Mouse (Mus musculus): ENCODE data around the gene Reln.

Gene Reln

DNA sequence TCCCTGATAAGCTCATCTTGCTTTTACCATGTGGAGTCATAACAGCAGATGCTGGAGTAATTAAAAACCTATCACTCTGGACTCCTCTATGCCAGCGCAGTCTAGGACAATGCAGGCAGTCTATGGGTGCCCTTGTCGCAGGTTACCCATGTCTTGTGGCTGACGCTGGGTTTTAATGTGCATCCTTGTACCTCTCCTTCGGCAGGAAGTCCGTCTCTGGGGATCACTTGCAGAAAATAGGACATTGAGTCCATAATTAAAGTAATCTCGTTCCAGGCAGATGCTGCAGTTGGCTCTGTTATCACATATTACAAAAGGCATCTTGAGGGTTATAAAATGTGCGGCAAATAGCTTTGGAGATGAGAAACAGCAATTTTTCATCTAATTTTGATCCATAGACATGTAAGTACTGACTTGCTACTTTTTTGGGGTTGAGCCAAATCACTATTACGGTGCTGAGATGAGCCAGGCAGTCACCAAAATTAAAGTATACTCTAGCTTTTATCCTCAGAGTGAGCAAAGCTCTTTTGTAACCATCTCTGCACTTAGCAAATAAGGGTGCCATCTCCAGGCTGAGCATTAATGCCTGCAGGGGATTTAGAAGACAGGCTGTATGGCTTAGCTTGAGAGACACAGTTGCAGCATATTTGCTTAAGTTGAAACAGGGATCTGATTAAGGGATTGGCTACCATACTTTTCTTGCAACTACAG lies 136.0 kb downstream of the Reln start:
- no peak for DNase-seq

DNA sequence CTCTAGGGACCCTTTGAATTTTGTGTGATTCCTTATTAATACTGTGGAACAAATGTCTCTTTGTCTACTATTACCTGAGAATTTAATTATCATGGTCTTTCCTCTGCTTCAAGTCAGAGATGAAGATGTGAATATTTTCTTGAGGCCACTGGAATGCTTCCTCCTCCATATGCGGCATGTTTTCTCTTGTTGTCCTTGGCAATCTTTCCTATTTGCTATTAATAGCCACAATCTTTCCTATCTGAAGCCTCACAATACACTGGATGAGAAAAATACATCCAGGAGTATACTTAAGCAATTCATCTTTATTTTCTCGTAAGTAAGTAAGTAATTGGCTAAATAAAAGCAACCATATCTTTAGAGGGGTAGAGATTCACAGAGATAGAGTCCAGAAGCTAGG lies 146.6 kb downstream of the Reln start:
- DNase-seq = no peak

DNA sequence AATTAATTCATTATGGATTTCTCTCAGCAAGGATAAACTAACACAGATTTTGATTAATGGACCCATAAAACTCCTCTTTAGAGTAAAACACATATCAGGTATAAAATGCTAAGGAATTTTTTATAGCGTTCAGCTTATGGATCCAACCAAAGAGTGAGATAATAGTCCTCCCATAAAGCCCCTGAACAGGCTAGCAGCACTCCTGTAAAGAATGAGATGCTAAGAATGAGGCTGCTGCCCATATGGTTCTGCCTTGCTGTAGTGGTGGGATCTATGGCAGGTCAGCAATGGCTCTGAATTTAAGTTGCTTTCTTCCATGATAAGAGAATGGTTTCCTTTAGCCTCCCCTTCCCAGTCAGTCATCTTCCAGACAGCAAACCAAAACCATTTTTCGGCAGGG lies 147.6 kb downstream of the Reln start:
- DNase-seq = no peak

DNA sequence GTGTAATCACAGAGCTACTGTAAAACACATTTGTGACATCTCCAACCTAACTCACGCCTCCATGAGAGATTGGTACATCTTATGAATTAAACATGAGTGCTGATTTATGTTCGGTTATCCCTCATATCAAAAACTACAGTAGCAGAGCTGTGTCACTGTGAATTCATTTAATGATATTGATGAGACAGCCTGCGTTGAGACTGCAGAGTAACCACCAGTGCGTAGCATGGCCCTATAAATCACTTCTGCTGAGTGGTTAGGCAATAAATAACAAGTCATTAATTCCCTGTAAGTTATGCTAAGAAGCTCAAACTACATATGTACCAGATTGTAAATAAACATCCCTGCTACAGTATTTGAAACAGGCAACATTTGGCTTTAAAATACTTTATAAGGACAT lies 148.0 kb downstream of the Reln start:
- no peak for DNase-seq

DNA sequence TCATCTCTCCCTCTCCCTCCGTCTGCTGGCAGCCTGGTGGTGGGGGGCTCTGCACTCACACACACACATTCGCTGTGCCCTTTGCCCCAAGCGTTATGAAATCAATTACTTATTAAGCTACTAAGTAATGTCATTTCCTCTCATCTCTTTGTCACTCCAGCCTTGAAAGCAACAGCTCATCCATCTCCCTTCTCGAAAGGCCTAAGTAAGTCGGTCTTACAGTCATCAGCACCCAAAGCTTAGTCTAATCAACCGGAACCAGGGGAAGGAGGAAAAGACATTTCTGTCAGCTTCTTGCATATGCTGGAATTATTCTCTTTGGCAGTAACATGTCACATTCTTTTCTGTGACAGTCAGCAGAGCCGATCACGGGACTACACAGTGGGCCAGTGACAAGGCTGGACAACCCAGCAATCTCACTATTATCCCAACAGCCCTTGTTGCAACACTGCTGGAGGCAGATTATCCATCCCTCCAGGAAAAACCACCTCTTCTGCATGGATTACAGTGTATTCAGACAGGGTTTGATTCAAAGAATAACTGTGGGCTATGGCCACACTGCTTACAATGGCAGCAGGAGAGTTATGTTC lies 149.1 kb downstream of the Reln start:
- no peak for DNase-seq

DNA sequence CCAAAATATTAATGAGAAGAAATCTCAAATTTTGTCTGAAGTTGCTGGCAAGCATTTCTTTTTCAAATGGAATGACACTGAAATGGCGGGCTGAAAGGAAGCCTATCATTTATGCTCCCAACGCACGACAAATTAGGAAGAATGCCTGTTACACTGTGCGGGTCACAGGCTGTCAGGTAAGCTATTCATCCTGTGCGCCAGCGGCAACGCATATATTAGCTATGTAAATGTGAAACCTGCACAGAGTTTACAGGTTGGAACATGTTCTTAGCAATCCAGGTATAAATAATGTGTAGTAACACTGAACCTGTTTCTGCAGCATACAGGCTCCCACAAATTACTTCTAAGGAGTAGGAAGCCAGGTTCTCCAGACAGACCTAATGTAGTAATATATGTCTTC lies 152.7 kb downstream of the Reln start:
- DNase-seq = no peak

DNA sequence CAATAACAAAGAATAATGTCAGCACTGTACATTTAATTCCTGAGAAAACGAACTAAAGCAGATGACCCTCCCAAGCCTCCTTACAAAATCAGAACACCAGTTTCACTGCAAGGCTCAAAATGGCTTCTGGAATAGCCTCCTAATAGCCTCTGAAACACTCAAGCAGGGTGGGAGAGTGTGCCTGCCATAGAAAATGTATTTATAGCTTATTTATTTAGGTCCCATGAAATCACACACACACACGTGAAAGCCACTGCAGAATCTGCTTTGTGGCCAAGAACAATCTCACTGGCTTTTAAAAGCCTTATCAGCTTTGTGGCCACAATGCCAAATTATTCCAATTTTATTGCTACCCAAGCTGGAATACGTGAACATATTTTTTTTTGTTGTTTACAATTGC lies 154.2 kb downstream of the Reln start:
- no peak for DNase-seq

DNA sequence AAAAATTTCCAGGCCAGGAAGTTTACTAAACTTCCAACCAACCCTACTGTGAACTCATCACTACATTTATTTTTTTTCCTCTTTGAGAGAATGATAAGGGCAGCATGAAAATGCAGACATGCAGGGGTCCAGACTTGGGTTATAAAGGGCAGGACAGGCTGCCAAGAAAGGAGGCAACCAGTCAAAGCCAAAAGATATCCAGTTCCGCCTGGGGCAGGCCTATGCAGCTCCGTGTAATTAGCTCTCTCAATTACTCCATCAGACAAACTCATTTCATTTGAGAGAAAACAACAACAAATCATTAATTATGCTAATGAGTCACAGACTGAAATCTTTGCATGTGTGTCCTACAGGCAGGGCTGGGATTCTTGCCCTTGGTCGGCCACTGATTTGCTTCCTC lies 156.9 kb downstream of the Reln start:
- DNase-seq = no peak

DNA sequence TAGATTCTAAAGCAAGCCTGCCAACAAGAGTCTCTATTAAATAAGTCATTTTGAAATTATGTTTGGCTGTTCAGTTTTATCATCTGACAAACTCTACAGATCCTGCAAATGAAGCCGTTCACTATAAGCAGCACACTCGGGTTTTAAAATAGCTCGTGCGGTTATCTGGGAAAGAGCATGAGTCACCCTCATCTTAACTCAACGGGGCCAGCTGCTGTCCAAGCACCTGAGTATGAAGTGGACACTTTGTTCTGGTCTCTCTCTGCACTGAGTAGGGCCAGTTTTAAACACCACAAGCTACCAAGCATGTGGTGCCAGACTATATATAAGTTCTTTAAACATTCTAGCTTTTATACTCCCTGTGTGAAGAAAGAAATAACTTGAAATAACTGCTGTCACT lies 168.0 kb downstream of the Reln start:
- no peak for DNase-seq

DNA sequence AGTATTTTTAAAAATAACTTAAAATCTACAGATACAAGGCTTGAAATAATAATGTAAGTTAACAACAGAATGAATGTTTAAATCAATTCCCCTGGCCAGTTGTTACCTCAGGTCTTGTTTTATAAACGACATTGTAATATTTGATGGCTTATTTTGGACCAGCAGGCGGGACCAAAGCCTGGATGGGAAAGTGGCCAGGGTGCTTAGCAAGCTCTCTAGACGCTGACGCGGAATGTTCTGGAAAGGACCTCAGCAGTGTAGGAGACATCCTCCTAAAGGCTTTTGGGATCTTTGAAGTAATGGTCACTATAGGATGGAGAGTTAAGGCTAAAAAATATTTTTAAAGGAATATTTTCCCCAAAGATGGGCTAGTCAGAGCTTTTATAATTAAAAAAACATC lies 173.2 kb downstream of the Reln start:
- DNase-seq = no peak

DNA sequence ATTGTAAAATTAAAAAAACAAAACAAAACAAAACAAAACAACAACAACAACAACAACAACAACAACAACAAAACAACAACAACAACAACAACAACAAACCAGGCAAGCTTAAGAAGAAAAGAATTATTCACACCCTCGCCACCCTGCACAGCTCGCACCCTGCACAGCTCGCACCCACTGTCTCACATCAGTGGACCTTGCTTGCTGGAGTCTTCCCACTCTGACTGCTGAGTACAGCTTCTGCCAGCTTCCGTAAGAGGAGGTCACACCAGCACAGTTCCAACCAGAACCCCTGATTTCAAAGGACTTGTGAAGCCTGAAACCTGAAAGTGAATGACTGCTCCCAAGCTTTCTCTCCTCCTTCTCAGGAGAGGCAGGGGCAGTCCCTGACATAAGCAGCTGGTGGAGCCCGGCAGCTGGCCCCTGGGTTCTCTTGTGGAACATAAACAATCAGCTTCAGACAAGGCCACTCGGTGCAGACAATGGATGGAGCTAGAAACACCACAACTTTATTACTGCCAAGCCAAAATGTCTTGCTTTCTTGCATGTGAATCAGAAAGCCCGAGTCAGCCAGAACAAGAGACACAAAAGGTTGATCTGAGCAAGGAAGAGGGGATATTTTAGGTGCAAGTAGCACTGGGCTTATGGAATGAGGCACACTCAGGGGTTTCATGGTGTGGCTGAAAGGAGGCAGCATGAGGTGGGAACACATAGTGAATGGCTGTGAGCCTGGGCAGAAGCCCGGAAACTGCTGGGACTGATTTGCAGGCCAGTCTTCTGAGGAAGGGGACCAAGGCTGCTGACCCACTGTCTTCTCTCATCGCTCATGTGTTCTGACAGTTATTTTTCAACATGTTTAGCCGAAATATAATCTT lies 180.2 kb downstream of the Reln start:
- no peak for DNase-seq

DNA sequence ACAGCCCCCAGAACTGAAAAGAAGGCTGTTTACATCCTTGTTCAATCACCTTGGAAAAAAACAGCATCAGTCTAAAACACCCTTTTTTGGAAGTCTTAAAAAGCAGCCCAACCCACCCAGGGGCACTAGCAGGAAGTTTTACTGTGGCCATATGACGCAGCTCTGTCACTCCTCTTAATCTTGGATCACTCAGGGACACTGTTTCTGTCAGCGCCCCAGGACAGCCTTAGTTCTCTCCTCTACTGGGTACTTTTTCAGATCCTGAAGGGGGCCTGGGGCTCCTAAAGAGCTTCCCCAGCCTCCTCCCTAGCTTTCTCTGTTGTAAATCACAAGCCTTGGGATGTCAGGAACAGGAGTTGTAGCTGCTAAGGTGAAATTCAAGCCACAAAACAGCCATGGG lies 183.6 kb downstream of the Reln start:
- DNase-seq = no peak

DNA sequence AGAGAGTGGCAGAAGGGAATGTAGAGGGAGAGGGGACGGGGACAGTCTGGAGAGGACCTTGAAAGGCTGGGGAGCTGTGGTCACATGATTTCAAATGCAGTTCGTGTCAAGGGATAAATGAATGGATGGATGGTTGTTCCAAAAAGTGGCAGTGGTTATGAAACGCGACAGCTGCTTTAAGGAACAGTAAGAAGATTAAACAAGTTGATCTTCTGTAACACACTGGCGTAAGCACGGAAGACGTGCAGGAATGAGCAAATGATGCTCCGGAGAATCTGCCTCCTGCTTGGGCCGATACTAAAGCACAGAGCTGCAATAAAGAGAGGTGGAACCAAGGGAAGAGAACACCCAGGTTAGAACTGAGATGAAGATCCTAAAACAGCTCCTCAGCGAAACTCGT lies 185.7 kb downstream of the Reln start:
- no peak for DNase-seq

DNA sequence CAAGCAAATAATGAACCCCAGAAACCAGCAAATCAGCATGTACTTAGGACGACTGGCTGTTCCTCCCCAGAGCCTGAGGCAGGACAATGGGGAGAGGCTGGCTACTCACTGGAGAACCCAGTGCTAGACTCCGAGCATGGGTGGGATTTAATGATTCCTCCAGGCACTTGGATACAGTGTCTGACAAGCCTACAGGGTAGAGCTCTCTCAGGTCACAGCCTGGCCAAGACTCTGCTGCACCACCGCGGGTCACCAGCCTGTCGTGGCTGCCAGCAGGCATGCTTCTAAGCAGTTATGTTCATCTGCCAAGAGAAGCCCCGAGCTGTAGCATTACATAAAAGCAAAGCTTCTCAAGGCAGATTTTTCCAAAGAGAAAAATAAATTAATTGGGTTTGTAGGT lies 190.9 kb downstream of the Reln start:
- DNase-seq = no peak

DNA sequence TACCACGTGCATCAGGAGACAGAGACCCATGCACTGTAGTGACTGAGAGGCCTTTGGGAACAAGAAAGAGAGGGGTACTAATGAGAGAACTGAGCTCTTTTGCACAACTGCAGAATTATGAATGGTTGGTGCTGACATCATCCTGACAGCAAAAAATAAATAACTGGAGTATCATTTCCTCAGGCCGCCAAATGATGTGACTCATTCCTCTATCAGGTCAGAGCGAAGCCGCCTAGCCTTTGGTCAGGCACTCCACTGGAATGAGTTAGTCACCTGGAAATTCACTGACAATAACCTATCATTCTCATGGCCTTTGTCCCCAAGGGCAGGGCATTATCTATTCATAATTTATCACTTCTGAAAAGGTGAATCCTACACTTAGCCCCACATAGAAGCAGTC lies 202.7 kb downstream of the Reln start:
- no peak for DNase-seq

DNA sequence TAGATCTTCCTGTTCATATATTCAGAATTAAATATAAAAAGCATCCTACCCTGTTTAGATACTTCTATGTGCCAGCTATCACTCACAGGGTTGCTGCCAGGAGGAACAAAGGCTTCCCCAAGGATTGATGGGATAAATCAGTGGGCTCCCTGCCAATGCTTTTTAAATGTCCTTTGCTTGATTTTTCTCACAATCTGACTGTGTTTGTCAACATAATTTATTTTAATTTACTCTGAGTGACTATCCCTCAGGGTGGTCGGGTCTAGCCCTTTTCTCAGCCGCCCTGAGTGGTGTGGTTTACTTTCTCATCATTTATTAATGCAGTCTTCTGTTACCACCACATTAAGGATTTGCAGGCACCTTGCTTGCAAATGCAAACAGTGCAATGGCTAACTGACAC lies 205.5 kb downstream of the Reln start:
- no peak for DNase-seq

DNA sequence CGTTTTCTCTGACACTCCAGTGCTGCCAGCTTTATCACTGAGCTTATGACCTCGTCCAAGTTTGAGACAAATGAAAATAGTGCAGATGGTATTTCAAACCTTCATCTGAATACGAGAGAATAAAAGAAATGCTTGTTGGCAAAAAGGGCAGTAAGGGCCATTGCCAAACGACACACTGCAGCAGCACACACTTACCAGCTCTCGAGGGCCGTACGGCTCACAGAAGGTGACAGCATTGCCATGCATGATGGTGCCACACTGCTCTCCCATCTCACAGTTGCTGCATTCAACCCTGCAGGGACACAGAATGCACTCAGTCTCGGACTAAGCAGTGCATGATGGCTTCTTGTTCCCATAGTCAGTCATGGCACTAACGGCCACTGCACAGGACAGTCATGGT lies 210.1 kb downstream of the Reln start:
- DNase-seq = no peak

DNA sequence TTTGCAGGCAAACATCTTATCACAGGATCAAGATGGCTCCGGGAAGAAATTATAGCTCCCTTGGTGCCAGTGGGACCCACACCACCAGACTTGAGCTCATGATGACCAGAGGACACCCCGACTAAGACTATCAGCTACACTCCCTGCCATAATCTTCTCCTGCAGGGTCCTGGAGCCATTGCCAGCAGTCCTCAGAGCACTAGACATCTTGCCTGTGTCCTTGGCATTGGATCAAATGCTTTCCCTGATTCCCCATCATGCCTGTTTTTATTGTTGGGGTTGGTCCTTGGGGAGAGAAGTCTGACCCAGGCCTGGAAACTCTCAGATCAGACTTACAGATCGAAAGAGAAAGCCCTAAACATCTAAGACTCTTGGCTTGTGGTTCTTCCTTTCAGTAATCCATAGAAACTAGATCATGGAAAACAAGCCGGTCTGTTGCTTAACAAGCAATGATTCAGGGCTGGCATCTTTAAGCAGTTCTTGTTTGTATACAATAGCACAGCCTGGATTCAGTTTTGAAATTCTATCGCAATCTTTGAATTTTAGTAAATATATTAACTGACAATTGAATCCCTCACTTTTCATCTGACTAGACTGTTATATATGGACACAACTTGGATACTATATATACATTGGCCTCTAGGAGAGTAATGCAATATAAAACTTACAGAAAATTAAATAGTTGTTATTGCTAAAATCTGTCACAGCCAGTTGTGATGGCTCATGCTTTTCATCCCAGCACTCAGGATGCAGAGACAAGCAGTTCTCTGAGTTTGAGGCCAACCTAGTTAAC lies 212.6 kb downstream of the Reln start:
- no peak for DNase-seq

DNA sequence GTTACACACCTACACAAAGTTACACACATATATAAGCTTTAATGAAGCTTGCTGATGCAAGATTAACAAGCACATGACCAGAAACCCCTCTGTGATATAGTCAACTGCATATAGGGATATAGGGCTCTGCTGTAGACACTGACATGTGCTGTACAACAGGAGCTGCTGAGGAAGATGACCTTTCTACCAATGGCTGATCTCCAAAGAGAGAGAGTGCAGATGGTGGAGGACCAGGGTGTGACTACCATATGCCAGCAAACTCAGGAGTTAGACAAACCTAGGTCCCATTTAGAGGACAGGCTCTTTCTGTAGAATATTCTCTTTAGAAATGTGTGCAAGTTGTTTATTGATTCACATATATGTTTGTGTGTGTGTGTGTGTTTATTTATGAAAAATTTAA lies 216.9 kb downstream of the Reln start:
- no peak for DNase-seq

DNA sequence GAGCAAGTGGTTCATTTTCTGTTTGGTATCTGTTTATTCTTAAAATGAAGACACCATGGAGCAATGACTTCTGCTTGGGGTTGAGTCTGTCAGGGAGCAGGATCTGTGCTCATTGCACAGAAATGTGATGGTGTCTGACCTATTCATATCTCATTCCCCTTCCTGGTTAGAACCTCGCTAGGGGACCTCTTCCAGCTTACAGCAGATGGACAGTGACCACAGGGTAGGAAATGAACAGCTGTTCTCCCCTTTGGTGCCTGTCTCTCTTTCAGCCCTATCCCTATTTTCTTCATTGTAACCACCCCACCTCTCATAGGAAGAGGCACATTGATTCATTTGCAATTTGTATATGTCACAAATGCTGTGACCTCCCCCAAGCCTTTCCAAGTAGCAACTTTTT lies 225.2 kb downstream of the Reln start:
- DNase-seq = no peak

DNA sequence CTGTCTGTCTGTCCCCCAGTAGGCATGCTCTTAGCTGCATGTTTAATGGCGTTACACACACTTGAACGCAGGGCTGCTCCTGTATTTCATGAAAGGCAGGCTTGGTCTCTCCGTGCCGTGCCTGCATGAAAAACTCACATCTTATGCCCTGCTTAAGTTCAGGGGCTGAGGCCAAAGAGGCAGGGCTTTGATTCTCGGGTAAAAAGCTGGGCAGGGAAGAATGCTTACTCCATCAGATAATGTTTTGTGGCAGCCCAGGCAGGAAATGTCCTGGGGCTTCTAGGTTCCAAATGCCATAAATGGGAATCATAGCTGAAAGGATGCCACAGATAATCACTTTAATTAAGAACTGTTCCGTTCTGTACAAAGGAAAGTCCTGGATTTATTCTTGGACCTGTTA lies 226.0 kb downstream of the Reln start:
- DNase-seq = no peak

DNA sequence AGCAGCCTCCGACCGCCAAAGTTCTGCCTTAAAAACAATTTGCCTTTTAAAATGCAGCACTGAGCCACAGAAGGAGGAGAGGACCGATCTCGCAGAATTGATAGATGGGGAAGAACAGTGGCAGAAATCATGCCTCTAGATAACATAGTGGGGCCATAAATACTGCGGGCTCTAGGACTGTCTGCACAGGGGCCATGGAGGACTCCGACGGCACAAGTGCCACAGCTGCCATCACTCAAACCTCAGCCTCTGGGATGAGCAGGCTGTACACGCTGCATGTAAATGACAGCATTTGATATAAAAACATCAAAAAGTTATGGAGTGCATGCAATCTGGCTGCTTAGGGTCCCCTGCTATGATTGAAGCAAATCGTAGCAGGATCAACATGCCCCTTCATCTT lies 227.6 kb downstream of the Reln start:
- no peak for DNase-seq

DNA sequence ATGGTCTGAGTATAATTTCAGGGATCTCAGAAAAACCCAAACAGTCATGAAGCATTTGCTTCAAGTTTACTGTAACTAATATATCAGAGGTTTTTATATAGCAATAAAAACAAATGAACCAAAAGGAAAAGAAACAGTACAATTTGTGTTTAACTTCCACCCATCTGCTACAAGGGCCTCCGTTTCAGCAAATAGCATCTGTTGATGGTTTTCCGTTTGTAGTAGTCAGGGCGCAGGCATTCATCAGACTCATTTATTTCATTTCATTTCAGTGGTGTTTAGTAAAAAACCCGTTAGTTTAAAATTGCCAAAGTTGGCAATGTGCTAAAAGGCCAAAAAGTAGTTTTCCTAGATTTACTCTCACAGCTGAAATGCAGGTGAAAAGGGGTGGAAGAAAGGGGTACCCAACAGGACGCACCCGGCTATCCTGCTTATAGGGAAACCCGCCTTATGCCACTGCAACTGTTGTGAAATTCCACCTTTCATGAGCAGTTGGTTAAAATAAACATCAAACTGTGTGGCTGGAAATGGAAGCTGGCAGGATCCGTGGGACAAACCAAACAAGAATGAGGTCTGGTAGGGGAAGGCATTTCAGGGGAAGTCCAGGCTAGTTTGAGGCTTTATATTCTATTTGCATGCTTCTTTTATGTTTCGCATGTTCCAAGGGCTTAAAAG lies 237.6 kb downstream of the Reln start:
- no peak for DNase-seq
